Mouse (Mus musculus): ENCODE measurements around the gene Pick1.

The Pick1 gene

DNA sequence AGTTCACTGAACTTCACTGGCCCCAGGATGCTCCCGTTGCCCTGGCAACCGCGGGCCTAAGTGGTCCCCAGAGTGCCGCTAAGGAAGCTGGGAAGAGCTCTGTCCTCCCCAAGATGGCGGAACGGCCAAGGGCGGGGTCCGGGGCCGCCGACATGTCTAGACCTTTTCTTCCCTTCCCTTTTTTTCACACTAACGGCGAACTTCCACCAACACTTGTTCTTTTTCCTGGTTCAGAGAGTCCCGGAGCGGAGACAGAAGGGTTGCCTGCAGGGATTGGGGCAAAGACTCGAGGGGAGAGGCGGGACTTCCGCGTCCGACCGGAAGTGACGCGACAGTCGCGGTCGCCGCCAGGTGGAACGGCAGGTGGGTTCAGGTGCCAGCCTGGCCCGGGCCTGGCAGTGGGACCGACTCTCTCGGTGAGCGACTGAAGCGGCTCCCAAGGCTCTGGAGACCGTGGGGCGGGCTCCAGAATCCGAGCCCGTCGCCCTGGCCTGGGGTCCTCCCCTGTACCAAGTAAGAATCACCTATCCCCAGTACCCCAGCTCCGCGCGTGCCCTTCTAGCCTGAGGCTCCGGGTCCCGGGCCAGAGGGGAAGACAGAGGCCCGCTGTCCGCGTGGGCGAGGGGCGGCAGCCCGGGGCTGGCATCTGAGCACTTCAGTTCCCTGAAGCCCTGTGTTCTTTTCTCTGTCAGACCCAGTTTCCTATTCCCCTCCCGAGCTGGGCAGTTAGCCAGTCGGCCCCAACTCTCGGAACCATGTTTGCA, at the start of gene Pick1, which contains the start of gene Gm49486:
Pick1 (plus strand) TSS at position 116 of the 764 bp plus-strand sequence.
Gm49486 (plus strand) TSS at position 334 of the 764 bp plus-strand sequence.
- peak; percentile 66 for DNase-seq (ENCODE audit: low read depth, low spot score)

DNA sequence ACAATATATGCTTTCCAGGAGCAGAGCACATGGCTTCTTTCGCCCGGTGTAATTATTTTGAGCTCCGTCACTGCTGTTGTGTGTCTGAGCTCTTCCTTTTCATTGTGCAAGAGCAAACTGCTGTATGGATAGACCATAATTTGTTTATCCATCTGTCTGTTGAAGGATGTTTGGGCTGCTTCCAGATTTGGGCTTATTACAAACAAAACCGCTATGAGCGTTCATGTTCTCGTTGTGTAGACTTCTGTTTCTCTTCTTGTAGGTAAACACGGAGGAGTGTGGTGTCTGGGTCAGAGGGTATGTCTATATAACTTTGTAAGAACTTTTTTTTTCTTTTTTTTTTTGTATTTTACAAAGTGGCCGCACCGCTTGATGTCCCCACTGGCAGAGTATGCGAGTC, 43.8 kb upstream of the Pick1 start:
- DNase-seq (ENCODE audit: low read depth, low spot score) = no peak

DNA sequence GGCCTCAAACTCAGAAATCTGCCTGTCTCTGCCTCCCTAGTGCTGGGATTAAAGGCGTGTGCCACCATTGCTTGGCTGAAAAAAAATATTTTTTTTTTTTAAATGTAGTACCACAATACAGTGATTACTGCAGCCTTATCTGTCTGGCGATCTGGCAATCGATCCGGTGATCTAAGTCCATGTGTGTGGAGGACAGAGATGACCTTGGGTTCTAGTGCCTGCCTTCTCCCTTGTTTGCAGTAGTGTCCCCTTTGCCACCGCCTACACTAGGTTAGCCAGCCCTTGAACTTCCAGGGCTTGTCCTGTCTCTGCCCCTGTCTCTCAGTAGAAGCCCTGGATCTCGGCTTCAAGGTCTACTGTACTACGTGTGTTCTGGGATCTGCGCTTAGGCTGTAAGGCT, 41.2 kb upstream of the Pick1 start:
- no peak for DNase-seq (ENCODE audit: low read depth, low spot score)

DNA sequence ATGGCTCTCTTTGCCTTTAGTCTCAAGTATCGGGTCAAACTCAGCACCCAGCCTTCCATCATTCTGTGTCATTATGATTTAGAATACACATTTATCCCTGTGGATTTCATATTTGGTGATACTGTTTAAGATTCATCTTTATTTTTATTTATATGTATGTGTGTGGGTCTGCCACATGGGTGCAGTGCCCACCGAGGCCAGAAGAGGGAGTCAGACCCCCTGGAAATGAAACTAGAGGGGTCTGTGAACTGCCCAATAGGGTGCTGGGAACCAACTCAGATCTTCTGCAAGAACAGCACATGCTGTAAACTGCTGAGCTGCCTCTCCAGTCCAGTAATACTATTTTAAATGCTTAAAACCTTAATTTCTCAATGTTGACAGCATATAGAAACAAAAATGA, 37.5 kb upstream of the Pick1 start:
- no peak for DNase-seq (ENCODE audit: low read depth, low spot score)

DNA sequence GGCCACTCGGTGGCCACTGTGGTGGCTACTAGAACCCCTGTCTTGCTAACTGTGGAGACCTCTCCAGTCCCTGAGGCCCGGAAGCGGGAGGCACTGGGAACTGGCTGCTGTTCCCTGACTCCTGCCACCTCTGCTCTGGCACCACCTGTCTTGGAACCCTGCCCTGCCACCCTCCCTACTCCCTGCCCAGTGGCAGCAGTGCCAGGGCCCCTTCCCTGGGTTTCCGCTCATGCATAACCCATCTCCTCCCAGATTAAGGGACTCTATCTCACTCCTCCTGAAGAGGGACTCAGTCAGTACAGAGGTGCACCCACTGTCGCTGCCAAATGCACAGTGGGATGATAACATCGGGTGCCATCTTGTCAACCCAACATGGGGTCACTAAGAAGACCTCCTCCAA, 36.5 kb upstream of the Pick1 start:
- no peak for DNase-seq (ENCODE audit: low read depth, low spot score)

DNA sequence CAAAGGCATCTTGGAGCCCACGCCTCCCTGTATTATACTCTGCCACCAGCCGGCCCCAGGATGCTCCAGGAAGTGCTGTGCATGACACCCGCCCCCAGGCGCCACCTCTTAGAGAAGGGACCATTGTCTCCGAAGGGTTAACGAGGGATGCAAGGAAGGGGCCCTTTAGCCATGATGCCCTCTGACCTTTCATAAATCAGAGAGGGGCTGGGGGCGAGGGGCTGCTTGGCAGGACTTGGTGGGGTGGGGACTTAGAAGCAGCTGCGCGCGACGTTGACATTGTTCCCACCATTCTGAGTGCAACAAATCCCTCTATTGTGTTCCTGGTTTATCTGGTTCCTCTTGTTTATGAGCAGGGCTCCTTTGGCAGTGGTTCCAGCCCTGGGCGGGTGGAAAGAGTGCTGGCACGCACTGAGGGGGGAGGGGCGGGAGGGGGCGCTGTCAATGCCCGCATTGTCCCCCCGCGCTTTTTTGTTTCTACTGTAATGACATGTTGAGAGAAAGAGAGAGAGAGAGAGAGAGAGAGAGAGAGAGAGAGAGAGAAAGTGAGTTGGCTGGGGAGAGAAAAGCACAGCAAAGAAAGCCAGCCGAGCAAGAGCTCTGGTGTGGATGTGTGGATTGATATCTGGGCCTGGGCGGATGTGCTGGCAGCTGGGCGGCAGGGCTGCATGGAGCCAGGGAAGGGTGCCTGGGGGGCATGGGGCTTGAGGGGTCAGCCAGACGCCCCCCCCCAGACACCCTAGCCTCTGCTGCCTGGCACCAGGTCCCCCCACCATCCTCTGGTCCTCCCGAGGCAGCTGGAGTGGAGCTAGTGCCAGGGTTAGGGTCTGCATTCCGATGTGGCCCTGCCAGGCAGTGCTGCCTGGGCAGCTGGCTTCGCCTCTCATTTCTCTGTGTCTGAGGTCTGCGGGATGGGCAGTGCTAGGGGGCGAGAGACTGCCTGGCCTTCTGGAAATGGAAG, 35.8 kb upstream of the Pick1 start:
- DNase-seq (ENCODE audit: low read depth, low spot score) = no peak

DNA sequence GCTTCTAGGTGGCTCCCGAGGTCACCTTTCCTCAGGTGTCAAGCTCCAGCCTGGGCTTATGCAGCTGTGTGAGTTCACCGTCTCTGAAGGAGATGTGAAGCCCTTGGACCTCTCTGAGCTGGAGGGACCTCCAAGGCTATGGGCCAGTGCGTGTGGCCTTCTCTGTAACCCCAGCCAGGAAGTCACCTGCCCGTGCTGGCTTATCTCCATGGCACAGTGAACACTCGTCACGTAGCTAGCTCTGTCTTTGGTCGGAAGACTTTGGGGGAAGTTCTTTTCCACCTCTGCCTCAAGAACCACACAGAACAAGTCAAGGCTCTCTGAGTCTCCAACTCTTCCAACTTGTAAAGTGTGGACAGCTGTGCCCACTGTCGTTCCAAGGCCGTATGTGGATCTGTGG, 34.9 kb upstream of the Pick1 start:
- DNase-seq (ENCODE audit: low read depth, low spot score) = no peak

DNA sequence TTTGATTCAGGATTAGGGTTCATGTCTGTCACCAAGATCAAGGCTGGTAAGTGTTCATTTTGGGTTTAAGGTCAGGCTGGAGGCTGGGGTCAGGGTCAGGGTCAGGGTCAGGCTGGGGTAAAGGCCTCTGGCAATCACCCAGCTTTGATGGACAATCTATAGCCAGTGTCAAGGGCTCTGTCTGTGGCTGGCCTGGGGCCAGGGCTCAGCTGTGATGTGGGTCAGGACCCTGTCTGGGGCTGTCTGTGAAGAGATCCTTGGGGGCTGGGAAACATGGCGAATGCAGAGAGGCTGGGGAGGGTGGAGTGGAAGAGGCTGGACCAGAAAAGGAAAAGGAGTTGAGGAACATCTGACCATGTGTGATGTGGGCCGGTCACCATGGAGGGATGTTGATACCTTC, 34.0 kb upstream of the Pick1 start:
- no peak for DNase-seq (ENCODE audit: low read depth, low spot score)

DNA sequence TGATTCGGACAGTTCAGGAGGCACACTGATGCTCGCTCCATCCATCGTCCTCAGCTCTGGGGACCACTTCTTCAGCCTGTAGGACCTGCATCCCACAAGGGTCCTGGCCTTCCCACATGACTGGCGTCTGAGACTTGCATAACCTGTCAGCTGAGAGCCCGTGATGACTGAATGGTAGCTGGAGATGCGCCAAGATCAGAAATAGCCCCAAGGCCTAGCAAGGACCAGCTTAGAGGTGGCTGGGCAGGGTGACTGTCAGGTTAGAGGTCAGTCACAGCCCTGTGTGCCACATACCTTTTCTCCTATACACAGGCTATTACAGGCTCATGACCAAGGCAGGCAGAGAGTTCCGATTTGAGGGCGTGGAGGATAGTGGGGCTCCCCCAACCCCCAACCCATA, 33.5 kb upstream of the Pick1 start:
- no peak for DNase-seq (ENCODE audit: low read depth, low spot score)

DNA sequence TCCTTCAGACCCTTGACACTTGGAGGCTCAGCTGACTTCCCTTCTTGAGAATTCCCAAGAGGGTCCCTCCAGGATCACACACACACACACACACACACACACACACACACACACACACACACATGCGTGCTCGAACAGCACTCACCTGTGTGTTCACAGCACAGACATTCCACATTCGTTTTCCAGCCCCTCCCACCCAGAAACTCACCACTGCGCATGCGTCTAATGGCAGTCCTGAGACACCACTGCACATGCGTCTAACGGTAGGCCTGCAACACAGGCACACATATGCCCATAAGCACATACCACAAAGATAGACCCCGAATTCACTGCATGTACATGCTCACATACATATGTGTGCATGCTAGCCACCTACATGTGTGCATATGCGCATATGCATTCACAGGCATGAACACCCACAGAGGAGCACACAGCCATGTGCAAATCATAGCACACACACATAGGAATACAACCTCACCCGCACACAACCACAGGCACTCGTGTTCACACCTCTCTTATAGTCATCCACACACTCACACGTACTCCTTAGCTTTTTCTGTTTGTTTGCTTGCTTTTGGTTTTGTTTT, 29.5 kb upstream of the Pick1 start:
- DNase-seq (ENCODE audit: low read depth, low spot score) = no peak

DNA sequence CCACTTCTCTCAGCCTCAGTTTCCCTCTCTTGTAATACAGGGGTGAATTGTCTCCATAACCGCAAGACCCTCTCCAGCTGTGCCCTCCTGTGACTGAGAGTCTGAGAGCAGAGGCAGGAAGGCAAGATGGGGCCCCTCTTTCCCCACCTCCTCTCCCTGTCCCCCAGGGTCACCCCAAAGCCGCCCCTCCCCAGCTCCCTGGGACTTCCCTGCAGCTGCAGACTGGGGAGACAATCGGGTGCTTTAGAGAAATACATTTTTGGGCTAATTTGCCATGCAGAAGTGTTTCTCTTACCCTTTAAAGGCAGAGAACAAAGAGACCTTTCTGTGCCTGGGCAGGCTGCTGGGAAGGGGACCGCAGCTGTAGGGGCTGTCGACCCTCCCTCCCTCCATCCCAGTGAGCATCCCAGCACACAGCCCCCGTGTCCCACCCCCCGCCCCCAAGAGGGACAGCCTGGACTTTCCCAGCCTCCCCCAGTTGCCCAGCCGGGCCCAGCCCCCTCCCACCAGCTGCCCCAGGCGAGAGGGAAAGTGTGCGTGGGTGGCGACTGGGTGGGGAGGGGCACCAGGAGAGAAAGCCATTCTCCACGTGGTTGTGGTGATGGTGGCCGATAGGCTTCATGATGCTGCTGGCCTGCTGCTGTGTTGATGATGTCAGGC, 27.4 kb upstream of the Pick1 start:
- no peak for DNase-seq (ENCODE audit: low read depth, low spot score)

DNA sequence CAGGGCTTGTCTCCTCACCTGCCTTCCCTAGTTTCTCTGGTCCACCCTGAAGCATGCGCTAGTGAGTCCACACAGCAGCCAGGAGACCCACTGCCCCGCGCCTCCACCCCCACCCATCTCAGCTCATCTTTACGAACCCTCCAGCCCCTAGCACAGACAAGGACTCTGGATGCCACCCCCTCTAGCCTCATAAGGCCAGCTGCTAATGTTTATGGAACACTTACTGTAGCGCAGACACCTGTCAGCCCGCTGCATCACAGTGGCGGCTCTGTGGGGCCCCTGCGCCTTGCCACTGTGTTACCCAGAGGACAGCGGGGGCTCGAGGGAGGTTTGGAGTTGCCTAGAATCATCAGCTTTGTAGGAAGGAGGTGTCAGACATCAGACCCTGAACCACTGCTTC, 26.4 kb upstream of the Pick1 start:
- DNase-seq (ENCODE audit: low read depth, low spot score) = no peak

DNA sequence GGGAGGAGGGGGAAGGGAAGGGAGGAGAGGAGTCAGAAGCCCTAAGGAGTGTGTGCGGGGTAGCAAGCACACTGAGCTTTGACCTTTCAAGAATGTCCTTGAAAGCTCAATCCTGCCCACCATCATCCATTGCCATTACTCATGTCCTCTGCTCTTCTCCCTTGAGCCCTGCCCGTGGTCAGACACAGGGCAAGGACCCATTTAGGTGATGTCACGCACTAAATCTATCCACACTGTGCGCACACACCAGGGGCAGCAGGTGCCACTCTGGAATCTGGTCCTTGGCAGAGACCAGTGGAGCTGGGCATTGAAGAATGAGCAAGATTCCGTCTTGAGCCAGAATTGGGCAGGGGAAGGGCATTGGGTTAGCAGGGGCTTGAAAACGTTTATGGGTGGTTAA, 20.8 kb upstream of the Pick1 start:
- DNase-seq (ENCODE audit: low read depth, low spot score) = no peak

DNA sequence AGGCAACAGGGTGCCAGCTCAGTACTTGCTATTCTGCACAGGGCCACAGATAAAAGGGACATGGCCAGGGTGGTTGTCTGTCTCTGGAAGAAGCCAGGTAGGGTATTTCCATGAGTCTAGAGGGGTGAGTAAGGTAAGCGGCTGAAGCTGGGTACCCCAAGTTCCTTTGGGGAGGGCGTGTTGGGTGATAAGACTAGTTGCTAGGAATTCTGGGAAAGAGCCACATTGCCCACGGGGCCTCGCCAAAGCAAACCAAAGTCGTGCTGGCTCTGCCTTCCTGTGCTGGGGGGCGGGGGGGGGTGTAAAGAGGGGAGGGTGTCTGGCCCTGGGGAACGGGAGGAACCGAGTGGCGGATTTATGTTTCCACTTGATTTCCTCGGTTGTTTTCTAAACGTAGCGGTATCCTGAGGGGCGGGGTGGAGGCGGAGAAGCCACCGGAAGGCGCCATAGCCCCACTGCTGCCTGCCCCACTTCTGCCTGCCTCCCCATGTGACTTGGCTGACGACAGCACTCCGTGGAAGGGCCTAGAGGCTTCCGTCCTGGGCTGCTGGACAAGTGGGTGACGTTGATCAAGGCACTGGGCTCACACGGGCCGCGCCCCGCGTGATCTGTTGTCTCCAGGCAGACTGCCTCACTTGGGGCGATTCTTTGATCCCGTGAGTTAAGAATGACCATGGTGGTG, 20.1 kb upstream of the Pick1 start:
- no peak for DNase-seq (ENCODE audit: low read depth, low spot score)

DNA sequence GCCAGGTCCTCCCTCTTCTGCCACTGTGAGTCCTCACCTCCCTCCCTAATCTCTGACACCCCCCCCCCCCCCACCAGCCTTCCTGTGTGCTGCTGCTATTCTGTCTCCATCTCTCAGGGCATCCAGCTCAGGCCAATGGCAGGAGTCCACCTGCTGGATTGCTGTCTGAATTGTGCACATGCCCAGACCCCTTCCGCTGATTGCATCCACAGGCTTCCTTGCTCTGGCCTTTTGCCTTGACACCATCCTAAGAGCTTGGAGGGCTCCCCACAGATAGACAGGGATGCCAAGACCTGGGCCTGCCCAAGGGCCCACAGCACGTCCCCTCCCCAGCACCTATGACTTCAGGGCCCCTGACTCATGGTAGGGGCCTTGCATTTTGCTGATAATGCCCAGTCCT, 18.6 kb upstream of the Pick1 start:
- no peak for DNase-seq (ENCODE audit: low read depth, low spot score)

DNA sequence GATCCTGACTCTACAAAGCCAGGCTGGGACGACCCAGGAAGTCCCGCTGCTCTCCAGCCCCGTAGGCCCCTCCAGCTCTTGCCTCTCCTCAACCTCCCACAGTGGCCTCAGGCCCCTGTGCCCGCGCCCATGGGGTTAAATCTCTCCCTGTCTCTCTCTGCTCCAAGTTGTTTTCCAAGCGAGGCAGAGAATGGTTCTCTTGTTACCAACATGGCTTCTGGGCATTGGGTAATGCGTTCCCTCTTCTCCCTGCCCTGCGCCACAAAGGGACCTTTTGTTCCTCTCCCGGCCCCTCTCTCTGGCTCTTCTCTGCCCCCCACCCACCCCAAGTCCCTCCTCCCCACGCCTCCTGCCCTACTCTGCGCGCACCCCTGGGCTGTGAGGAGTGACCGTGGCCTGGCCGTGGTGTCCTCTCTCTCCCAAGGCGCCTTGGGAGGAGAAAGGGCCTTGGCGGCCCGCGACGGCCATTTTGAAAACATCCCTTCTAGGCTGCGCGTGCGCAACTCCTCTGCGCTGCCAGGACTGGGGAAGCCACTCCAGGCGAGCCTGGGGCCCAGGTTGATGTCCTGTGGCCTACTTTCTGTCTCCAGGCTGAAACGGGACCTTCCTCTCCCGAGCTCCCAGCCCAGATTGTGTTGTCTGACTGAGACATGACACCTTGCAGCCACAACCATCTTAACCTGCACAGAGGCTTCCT, 16.1 kb upstream of the Pick1 start:
- DNase-seq (ENCODE audit: low read depth, low spot score) = no peak

DNA sequence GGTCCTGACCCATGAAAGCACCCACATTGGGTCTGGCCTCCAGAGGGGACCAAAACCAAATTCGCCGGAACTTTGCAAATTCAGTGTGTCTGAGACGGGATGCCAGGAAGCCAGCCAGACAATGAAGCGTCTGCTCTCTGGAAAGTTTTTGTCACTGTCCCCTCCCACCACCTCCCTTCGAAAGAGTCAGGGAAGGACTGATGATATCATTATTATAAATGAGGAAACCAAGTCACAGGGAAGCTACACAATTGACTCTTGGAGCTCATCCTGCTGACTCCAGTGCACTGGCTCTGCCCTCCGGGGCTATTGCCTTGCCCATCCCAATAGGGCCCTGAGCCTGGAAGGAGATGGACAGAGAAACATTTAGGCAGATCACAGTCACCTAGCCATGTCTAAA, 15.4 kb upstream of the Pick1 start:
- no peak for DNase-seq (ENCODE audit: low read depth, low spot score)

DNA sequence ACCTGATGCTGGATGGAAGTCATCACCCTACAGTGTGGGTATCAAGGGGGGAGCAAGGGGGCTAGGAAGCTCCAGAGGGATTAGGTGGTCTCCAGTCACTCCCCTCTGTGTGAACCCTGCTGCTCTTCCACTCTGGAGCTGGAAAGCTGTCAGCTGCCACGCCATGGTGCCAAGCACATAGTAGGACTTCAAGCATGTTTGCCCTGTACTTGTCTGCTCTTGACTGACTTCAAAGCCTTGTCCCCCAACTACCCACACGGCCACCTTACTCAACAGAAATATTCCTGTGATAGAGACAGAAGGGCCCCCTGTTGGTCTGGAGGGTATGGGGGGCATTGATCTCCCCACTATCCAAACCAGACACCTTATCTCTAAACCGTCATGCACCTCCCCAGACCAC, 12.8 kb upstream of the Pick1 start:
- no peak for DNase-seq (ENCODE audit: low read depth, low spot score)

DNA sequence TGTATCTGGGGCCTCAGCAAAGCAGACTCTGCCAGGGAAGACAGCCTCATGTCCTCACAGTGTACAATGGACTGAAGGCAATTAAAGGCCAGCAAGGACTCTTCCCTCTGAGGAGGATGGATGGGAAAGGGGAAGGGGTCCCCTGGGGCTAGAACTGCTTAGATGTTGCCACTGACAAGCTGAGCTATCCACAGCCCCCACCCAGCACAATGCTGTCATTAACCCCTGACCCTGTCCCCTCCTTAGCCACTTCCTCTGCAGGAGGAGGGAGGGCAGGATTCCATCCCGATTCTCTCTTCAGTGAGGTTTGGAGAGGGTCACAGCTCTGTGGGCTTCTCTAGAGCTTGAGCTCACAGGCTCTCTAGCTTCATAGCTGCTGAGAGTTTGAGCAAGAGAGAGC, 9.4 kb upstream of the Pick1 start:
- no peak for DNase-seq (ENCODE audit: low read depth, low spot score)

DNA sequence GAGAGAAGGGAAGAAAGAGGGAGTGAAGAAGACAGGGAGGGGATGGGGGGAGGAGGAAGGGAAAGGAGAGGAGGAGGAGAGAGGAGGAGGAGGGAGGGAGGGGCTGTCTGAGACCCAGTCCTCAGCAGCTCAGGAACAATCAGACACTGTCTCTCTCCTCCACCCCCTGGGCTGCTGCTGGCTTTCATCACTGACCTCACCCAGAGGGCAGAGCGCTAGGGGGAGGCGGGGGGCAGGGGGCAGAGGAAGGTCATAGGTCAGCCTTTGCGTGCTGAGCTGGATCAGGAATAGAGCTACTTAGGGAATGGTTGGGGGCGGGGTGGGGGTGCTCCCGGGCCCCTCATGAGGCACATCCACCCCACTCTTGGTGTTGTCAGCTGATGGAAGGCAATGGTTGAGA, 5.3 kb upstream of the Pick1 start:
- DNase-seq (ENCODE audit: low read depth, low spot score) = no peak

DNA sequence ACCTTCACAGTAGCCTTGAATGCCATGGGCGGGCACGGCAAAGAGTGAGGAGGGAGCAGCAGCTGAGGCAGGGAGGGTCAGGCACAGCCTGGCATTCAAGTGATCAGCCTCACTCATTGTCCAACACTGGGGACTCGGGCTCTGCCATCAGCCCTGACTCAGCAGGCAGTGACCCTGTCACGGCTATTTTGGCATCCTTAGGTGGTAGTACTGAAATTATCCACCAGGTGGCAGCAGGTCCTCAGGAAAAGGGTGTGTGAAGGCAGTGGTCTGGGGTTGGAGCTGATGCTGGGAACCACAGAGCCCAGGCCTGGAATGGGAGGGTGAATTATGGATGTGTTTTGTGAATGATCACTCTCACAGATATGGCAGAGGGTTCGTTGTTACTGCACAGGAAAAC, 4.3 kb upstream of the Pick1 start:
- DNase-seq (ENCODE audit: low read depth, low spot score) = peak; percentile 85

Measured in retina, postnatal 7 days (tissue).